Mouse (Mus musculus) right cerebral cortex, postnatal 10 days (tissue): ENCODE measurements around the gene Slc38a8.

Experiments
- DNase-seq, 2 experiments: peaks; one replicate each; pipeline ENCODE4 v3.0.0; 2021; ENCODE audit warnings: low spot score in 2 of 2

Slc38a8 gene

DNA sequence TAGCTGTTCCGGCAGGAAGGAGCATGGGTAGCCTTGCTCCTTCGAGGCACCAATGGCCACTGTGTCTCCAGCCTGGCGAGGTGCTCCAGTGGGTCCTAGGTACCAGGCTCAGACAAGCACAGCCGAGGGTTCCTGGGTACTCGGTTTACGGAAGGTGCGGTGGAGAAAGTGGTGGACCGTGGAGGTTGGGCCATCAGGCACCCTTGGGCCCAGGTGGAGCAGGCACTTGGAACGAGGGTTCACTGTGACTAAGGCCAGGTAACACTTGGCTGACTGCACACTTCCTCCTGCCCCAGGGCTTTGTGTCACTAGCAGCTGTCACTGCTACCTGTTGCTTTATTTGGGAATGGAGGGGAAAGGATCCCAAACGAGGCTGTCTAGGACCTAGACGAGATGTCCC is 64.0 kb downstream of the Slc38a8 start:
- DNase-seq = no peak

DNA sequence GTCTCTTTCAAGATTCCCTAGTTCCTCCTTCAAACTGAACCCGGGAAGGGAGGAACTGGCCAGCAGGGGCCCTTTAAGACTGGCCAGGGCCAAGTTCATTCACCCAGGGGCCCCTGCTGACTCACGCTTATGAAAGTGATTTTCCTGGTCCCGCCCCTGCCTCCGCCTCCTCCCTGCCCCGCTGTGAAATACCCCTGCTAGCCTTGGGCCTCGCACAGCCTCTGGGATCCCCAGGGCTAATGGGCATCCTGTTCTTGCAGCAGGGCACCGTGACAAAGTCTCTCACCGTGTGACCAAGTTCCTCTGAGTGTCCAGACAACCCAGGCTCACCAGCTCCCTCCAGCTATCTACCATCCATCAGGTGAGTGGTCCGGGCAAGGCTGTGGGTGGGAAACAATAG is 64.6 kb downstream of the Slc38a8 start:
- DNase-seq = no peak

DNA sequence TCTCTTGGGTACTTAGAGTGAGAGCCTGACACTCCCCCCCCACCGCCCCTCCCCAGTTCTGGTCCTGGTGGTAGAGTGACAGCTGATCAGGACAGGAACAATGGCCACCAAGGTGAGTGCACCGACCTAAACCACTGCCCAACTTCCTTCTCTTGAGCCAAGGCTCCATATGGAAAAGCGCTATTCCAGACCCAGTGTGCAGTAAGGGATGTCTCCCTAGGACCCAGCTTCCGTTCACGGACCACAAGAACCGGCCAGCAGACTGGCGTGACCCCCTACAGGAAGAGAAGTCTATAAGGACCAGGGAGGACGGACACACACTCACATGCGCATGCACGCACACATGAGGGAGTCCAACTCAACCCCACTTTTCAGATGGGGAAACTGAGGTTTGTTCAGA is 65.2 kb downstream of the Slc38a8 start:
- DNase-seq = no peak

DNA sequence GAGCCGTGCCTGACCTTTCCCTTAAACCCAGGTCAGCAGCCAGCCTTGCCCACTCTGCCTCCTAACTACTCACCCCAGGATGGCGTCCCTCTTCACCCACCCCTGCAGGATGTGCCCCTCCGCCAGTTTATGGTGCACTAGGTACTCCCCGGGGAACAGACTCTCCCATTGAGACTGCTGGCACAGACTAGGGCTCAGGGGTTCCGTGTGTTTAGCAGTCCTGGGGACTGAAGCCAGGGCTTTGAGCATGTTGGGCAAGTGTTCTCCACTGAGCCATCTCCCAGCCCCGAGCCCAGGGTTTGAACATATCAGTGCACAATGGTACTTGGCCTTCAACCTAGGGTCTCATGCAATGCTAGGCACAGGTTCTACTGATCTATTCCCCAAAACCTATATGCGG is 66.0 kb downstream of the Slc38a8 start:
- no peak for DNase-seq

DNA sequence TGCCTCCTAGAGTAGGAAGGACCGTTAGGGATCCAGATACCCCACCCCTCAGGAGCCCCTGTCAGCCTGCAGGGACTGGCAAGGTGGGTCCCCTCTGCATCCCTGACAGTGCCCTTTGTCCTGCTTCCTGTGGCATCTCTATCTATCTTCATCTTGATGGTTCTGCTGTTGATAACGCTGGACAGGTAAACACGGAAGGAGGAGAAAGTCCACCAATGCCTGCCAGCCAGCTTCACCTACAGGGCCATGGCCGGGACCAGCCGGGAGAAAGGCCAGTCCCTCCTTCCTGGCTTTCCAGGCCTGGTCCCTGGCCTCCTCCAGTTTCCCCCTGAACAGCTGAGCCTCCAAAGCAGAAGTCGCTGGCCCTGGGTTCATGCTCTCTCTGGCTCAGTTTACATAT is 66.9 kb downstream of the Slc38a8 start:
- no peak for DNase-seq

DNA sequence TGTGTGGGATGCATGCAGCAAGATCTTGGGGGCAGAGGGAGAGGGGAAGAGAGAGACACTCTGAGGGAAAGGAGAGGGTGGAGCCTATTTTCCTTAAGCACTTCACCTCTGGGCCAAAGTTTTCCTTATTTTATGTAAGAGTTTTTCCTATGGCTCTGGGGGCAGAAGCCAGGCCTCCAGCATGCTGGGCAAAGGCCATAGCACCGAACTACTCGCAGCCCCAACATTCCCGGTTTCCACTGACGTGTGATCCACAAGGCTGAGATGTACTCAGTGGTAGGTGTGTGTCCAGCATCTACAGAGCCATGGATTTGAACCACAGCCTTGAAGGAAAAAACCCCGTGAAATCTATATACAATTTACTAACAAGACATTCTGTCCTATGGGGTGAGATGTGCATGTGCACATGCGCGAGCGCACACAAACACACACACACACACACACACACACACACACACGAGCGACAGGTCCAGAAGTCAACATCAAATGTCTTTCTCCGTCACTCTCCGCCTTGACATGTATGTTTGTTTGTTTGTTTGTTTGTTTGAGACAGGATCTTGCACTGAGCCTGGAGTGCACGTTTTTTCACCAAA is 67.8 kb downstream of the Slc38a8 start, which contains the start of gene Osgin1:
Gene Osgin1, plus strand, starts transcription at position 543 of the 593 bp plus-strand sequence.
- DNase-seq = no peak

DNA sequence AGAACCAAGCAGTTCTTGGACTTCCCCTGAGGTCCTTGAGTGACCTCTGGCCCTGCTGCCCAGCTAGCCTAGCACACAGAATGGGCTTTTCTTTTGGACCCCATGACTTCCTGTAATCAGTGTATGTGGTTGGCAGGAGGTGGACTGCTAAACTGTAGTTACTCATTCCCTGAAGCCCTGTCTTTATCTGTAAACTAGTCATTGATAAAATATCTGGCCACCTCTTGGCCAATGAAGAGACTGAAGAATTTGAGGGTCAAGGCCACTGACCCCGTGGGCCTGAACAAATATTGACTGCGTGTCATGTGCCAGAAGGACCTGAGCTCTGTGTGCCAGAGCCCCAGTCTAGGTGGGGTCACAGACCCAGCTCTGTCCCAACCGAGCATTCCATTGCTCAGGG is 69.1 kb downstream of the Slc38a8 start:
- no peak for DNase-seq

DNA sequence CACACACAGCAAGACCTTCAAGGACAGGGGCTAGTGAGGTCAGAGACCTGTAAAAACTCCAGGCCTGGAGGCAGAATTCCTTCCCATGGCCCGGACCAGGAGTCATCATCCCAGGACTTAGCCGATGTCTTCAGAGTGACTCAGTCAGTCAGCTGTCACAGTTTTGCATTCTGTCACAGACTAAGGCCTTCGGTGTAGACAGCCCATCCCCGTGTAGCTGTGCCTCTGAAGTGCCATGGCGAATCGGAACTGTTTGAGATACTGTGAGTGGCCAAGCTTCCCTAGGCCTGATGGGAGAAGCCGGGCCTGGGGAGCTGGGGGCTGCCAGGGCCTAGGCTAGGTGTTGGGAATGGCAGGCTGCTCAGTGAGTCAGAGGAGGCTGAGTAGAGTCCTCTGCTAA is 70.8 kb downstream of the Slc38a8 start:
- DNase-seq = no peak

DNA sequence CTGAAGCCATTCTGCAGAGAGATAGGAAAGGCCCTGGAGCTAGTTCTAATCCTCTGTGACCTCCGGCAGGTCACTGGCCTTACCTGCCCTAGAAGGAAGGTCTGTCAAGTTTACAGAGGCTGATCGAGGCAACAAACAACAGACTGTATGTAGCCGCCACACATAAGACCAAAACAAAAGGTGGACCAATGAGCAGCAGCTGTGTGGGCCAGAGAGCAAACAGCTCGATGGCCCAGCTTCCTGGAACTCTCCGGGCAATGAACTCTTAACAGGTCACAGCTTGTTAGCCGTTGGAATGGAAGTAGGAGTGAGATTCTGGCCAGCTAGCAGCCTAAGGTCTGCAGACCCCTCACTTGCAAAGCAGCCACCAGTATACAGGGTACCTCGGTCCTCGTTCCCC is 71.2 kb downstream of the Slc38a8 start:
- DNase-seq = no peak
